Mouse (Mus musculus): ENCODE data around the gene Pcolce. TPM values are rescaled to one million over a fixed set of nuclear protein-coding genes. Genes with fewer than 3 reads are reported as not detected.

Gene Pcolce
- polyA plus RNA-seq, 1 experiment from 2014 or later, result 97.6 TPM

GRCm38 (mm10) chr5:137633397-137634084 lies 20.0 kb upstream of the Pcolce start:
- H3K27ac ChIP-seq (ENCODE audit: low read depth, low read length), result no peak overlapping the region
- H3K4me1 ChIP-seq (ENCODE audit: control insufficient read depth, insufficient read depth, low read length), result peaks cover 31% of the 10 kb centered on the region
- H3K9ac ChIP-seq (ENCODE audit: low read depth, low read length), result peak overlapping the region; percentile 8; the same call in 1 of the 2 replicates
- no peaks in the 10 kb centered on the region for H3K27me3 ChIP-seq (ENCODE audit: control insufficient read depth, insufficient read depth, low read length)
- ATAC-seq (ENCODE audit: low FRiP score, low TSS enrichment), result no peak
- H3K9me3 ChIP-seq (ENCODE audit: control insufficient read depth, low read length), result no peaks in the 10 kb centered on the region
- H3K4me3 ChIP-seq (ENCODE audit: low read length), result no peak overlapping the region
- peaks cover 50% of the 10 kb centered on the region for H3K36me3 ChIP-seq (ENCODE audit: control insufficient read depth, insufficient read depth, low read length)
- H3K4me2 ChIP-seq (replicated peaks; ENCODE audit: low read depth, low read length), result no peak overlapping the region
- 83% methylated on average over 12 of the region's 12 CpGs for WGBS

GRCm38 (mm10) chr5:137631591-137631990 lies 18.0 kb upstream of the Pcolce start:
- peak overlapping the region; percentile 75; the same call in 1 of the 2 replicates for H3K9ac ChIP-seq (ENCODE audit: low read depth, low read length)
- peak overlapping the region; percentile 69; the same call in 1 of the 2 replicates for H3K4me3 ChIP-seq (ENCODE audit: low read length)
- H3K36me3 ChIP-seq (ENCODE audit: control insufficient read depth, insufficient read depth, low read length), result peaks cover 31% of the 10 kb centered on the region
- H3K4me1 ChIP-seq (ENCODE audit: control insufficient read depth, insufficient read depth, low read length), result peaks cover 38% of the 10 kb centered on the region
- no peaks in the 10 kb centered on the region for H3K9me3 ChIP-seq (ENCODE audit: control insufficient read depth, low read length)
- H3K27ac ChIP-seq (ENCODE audit: low read depth, low read length), result peak overlapping the region; percentile 93
- ATAC-seq (ENCODE audit: low FRiP score, low TSS enrichment), result no peak
- peak overlapping the region; percentile 68 for H3K4me2 ChIP-seq (replicated peaks; ENCODE audit: low read depth, low read length)
- 51% methylated on average over 4 of the region's 4 CpGs for WGBS
- no peaks in the 10 kb centered on the region for H3K27me3 ChIP-seq (ENCODE audit: control insufficient read depth, insufficient read depth, low read length)

- Histone ChIP-seq H3K27ac (ENCODE audit: low read depth, low read length) (peak overlapping the region; percentile 93), H3K9me3 (ENCODE audit: control insufficient read depth, low read length) (no peaks in the 10 kb centered on the region), H3K27me3 (ENCODE audit: control insufficient read depth, insufficient read depth, low read length) (no peaks in the 10 kb centered on the region), H3K9ac (ENCODE audit: low read depth, low read length) (peak overlapping the region; percentile 75; the same call in 1 of the 2 replicates), H3K4me1 (ENCODE audit: control insufficient read depth, insufficient read depth, low read length) (peaks cover 38% of the 10 kb centered on the region), H3K4me3 (ENCODE audit: low read length) (peak overlapping the region; percentile 69; the same call in 1 of the 2 replicates), H3K4me2 (replicated peaks; ENCODE audit: low read depth, low read length) (peak overlapping the region; percentile 68), H3K36me3 (ENCODE audit: control insufficient read depth, insufficient read depth, low read length) (peaks cover 27% of the 10 kb centered on the region)
- 36% methylated on average over 9 of the region's 9 CpGs for WGBS
- ATAC-seq (ENCODE audit: low FRiP score, low TSS enrichment), result no peak
These were observed 17.6 kb upstream of the Pcolce start for GRCm38 (mm10) chr5:137631171-137631570.

DNA sequence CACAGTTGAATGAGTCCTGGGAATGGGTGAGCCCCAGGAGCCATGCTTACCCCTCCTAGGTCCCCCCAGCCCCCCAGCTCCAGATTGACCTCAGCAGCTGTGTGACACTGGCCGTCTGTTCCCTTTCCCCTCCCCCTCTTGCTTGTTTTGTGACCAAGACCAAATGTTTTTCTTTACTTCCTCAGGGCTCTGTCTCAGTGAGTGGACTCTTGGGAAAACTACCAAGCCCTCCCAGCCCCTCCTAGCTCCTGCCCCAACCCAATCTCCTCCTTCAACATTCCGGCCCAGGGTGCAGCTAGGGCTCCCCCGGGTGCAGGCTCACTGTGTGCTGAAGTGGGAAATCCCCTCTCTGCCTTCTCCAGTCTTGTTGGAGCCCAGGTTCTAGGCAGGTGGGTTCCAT lies 17.0 kb upstream of the Pcolce start:
- Histone ChIP-seq H3K9me3 (ENCODE audit: control insufficient read depth, low read length) (no peaks in the 10 kb centered on the region), H3K4me3 (ENCODE audit: low read length) (peak overlapping the region; percentile 69; the same call in 1 of the 2 replicates), H3K9ac (ENCODE audit: low read depth, low read length) (peak overlapping the region; percentile 75; the same call in 1 of the 2 replicates), H3K36me3 (ENCODE audit: control insufficient read depth, insufficient read depth, low read length) (peaks cover 21% of the 10 kb centered on the region), H3K4me2 (replicated peaks; ENCODE audit: low read depth, low read length) (peak overlapping the region; percentile 68), H3K27ac (ENCODE audit: low read depth, low read length) (peak overlapping the region; percentile 93), H3K27me3 (ENCODE audit: control insufficient read depth, insufficient read depth, low read length) (no peaks in the 10 kb centered on the region), H3K4me1 (ENCODE audit: control insufficient read depth, insufficient read depth, low read length) (peaks cover 38% of the 10 kb centered on the region)
- ATAC-seq (ENCODE audit: low FRiP score, low TSS enrichment), result no peak
- WGBS, result 5% methylated on average over 3 of the region's 3 CpGs

GRCm38 (mm10) chr5:137629906-137630545 lies 16.4 kb upstream of the Pcolce start:
- Histone ChIP-seq H3K4me3 (ENCODE audit: low read length) (peak overlapping the region; percentile 69), H3K9ac (ENCODE audit: low read depth, low read length) (peak overlapping the region; percentile 75), H3K9me3 (ENCODE audit: control insufficient read depth, low read length) (no peaks in the 10 kb centered on the region), H3K36me3 (ENCODE audit: control insufficient read depth, insufficient read depth, low read length) (peaks cover 15% of the 10 kb centered on the region), H3K4me1 (ENCODE audit: control insufficient read depth, insufficient read depth, low read length) (peaks cover 38% of the 10 kb centered on the region), H3K27ac (ENCODE audit: low read depth, low read length) (peak overlapping the region; percentile 93), H3K27me3 (ENCODE audit: control insufficient read depth, insufficient read depth, low read length) (no peaks in the 10 kb centered on the region), H3K4me2 (replicated peaks; ENCODE audit: low read depth, low read length) (peak overlapping the region; percentile 68)
- WGBS, result 16% methylated on average over 6 of the region's 6 CpGs
- ATAC-seq (ENCODE audit: low FRiP score, low TSS enrichment), result no peak

DNA sequence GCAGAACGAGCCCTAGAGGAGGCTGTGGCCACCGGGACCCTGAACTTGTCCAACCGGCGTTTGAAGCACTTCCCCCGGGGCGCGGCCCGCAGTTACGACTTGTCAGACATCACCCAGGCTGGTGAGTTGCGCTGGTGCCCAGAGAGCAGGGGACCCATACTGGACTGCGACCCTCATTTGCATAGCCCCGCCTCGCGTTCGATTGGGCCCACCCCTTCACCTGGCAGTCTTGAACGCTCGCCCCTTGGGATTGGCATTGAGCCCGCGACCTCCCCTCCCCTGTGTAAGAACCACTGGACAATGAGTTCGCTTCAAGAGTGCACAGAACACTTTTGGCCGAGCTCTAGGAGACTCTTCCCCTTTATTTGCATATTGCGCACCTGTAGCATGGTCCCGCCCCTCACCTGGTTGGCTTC lies 15.7 kb upstream of the Pcolce start:
- Histone ChIP-seq H3K9me3 (ENCODE audit: control insufficient read depth, low read length) (no peaks in the 10 kb centered on the region), H3K9ac (ENCODE audit: low read depth, low read length) (peak overlapping the region; percentile 75), H3K4me3 (ENCODE audit: low read length) (peak overlapping the region; percentile 69), H3K4me1 (ENCODE audit: control insufficient read depth, insufficient read depth, low read length) (peaks cover 38% of the 10 kb centered on the region), H3K4me2 (replicated peaks; ENCODE audit: low read depth, low read length) (peak overlapping the region; percentile 68), H3K27me3 (ENCODE audit: control insufficient read depth, insufficient read depth, low read length) (no peaks in the 10 kb centered on the region), H3K36me3 (ENCODE audit: control insufficient read depth, insufficient read depth, low read length) (peaks cover 14% of the 10 kb centered on the region), H3K27ac (ENCODE audit: low read depth, low read length) (peak overlapping the region; percentile 93)
- 1% methylated on average over 23 of the region's 23 CpGs for WGBS
- peak; percentile 58 for ATAC-seq (ENCODE audit: low FRiP score, low TSS enrichment)

DNA sequence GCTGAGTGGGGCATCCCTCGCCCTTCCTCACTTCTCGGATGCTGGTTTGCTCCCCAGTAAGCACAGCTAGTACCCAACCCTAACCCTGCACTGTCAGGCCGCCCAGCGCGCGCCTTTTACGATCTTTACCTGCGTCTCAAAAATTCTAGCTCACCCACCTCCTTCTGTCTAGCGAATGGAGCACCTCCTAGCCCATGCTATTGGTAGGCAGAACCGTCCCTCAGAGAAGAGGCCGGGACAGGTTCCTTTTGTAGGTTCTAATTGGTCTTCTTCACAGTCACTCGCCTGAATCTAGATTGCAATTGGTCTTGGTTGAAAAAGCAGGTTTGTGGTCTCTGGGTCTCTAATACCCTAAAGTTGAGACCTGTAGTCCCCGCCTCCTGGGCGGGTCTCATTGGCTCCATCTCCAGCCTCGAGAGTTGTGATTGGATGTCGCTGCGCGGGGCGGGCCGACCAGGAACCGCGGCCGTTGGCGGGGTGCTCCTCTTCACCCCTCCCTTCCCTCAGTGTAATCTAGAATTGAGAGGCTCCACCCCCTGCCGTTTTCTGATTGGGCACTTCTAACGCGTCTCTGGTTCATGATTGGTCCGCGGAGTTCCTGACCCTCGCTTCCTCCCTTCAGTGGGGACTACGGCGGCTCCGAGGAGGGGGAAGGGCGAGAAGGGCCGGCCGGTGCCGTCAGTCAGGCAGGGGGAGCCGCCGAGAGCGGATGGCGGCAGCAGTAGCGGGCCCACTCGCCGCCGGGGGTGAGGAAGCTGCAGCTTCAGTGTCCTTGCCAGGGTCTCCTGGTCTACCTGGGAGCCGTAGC lies 15.1 kb upstream of the Pcolce start, which contains the start of the genes Fbxo24, Lrch4 and Gm20605:
TSS of gene Fbxo24 (minus strand) at position 505 of the 808 bp plus-strand sequence.
TSS of gene Lrch4 (plus strand) at position 624 of the 808 bp plus-strand sequence.
TSS of gene Gm20605 (plus strand) at position 678 of the 808 bp plus-strand sequence.
- Histone ChIP-seq H3K27ac (ENCODE audit: low read depth, low read length) (peak within 1 kb of the TSS; percentile 93), H3K9ac (ENCODE audit: low read depth, low read length) (peak within 1 kb of the TSS; percentile 75), H3K4me2 (replicated peaks; ENCODE audit: low read depth, low read length) (peak within 1 kb of the TSS; percentile 68), H3K27me3 (ENCODE audit: control insufficient read depth, insufficient read depth, low read length) (no peaks in the 10 kb centered on the region), H3K9me3 (ENCODE audit: control insufficient read depth, low read length) (no peaks in the 10 kb centered on the region), H3K4me3 (ENCODE audit: low read length) (peak within 1 kb of the TSS; percentile 69), H3K4me1 (ENCODE audit: control insufficient read depth, insufficient read depth, low read length) (peaks cover 38% of the 10 kb centered on the region), H3K36me3 (ENCODE audit: control insufficient read depth, insufficient read depth, low read length) (peaks cover 8% of the 10 kb centered on the region)
- peak; percentile 97 for ATAC-seq (ENCODE audit: low FRiP score, low TSS enrichment)
- WGBS, result under 1% methylated on average over 42 of the region's 46 CpGs

DNA sequence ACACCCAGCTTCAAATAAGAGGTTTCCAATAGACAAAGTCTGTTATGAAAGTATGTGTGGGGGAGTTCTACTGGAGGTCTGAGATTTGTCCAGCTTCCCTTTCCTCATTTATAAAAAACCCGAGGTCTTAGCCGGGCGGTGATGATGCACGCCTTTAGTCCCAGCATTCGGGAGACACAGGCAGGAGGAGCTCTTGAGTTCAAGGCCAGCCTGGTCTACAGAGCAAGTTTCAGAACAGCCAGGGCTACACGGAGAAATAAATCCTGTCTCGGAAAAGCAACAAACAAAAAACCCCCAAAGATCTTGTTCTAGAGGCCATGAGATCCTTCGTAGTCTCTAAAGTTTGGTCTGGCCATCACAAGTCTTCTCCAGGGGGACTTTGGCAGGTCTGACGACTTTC lies 14.4 kb upstream of the Pcolce start:
- Histone ChIP-seq H3K27me3 (ENCODE audit: control insufficient read depth, insufficient read depth, low read length) (no peaks in the 10 kb centered on the region), H3K9ac (ENCODE audit: low read depth, low read length) (peak overlapping the region; percentile 69), H3K36me3 (ENCODE audit: control insufficient read depth, insufficient read depth, low read length) (peaks cover 3% of the 10 kb centered on the region; the same call in 1 of the 2 replicates), H3K27ac (ENCODE audit: low read depth, low read length) (peak overlapping the region; percentile 68), H3K4me3 (ENCODE audit: low read length) (peak overlapping the region; percentile 69), H3K4me1 (ENCODE audit: control insufficient read depth, insufficient read depth, low read length) (peaks cover 38% of the 10 kb centered on the region), H3K4me2 (replicated peaks; ENCODE audit: low read depth, low read length) (peak overlapping the region; percentile 62), H3K9me3 (ENCODE audit: control insufficient read depth, low read length) (no peaks in the 10 kb centered on the region)
- 2% methylated on average over 9 of the region's 9 CpGs for WGBS
- no peak for ATAC-seq (ENCODE audit: low FRiP score, low TSS enrichment)
